Mouse (Mus musculus): Measurements from ENCODE around the gene Nfat5.

Nfat5 gene

GRCm38 (mm10) chr8:107397665-107398064 is 104.4 kb downstream of the Nfat5 start:
- DNase-seq (ENCODE audit: low spot score in 2 of 2): no peak

- no peak for DNase-seq (ENCODE audit: low spot score in 2 of 2)
Measured at GRCm38 (mm10) chr8:107399495-107399894, 106.2 kb downstream of the Nfat5 start.

- no peak for DNase-seq (ENCODE audit: low spot score in 2 of 2)
Measured at GRCm38 (mm10) chr8:107401866-107402265, 108.6 kb downstream of the Nfat5 start.

- peak; percentile 34 to 37 for DNase-seq (ENCODE audit: low spot score in 2 of 2)
Measured at GRCm38 (mm10) chr8:107403038-107403781, 109.9 kb downstream of the Nfat5 start, which contains the start of gene Nqo1. Gene Nqo1 (minus strand): TSS chr8:107403206.

- no peak for DNase-seq (ENCODE audit: low spot score in 2 of 2)
Measured at GRCm38 (mm10) chr8:107404057-107404456, 110.8 kb downstream of the Nfat5 start.

GRCm38 (mm10) chr8:107405935-107406334 is 112.7 kb downstream of the Nfat5 start:
- no peak for DNase-seq (ENCODE audit: low spot score in 2 of 2)

GRCm38 (mm10) chr8:107411391-107411790 is 118.1 kb downstream of the Nfat5 start:
- no peak for DNase-seq (ENCODE audit: low spot score in 2 of 2)

GRCm38 (mm10) chr8:107412552-107412951 is 119.3 kb downstream of the Nfat5 start:
- DNase-seq (ENCODE audit: low spot score in 2 of 2): no peak

- DNase-seq (ENCODE audit: low spot score in 2 of 2): no peak
Measured at GRCm38 (mm10) chr8:107413881-107414280, 120.6 kb downstream of the Nfat5 start.

- DNase-seq (ENCODE audit: low spot score in 2 of 2): no peak
Measured at GRCm38 (mm10) chr8:107417001-107417400, 123.7 kb downstream of the Nfat5 start.

GRCm38 (mm10) chr8:107424176-107424575 is 130.9 kb downstream of the Nfat5 start:
- DNase-seq (ENCODE audit: low spot score in 2 of 2): no peak

- DNase-seq (ENCODE audit: low spot score in 2 of 2): peak; percentile 94 to 99
Measured at GRCm38 (mm10) chr8:107424597-107425229, 131.4 kb downstream of the Nfat5 start, which contains the start of gene Nob1. Gene Nob1 (minus strand): TSS chr8:107425051.

GRCm38 (mm10) chr8:107425230-107425597 is 131.9 kb downstream of the Nfat5 start:
- no peak for DNase-seq (ENCODE audit: low spot score in 2 of 2)
